Mouse (Mus musculus) erythroblast, embryonic 14.5 days (primary cell): ENCODE data around the gene Prkcg.

Experiments
- GATA1 ChIP-seq: IDR thresholded peaks from 2 replicates; pipeline ENCODE4 v1.6.1; 2012; ENCODE audit warnings: low read length, inconsistent platforms, mixed read lengths
- TAL1 ChIP-seq: IDR thresholded peaks from 3 replicates; pipeline ENCODE4 v1.6.1; 2012; ENCODE audit warnings: low read length, inconsistent platforms, mixed read lengths

GRCm38 (mm10) chr7:3323826-3324225 is 34.8 kb downstream of the Prkcg start:
- TF ChIP-seq TAL1 (no peak), GATA1 (no peak)
